Mouse (Mus musculus) ES-E14 (cell line): ENCODE data around the gene Cdca7l. TPM values are rescaled to one million over a fixed set of nuclear protein-coding genes. Genes with fewer than 3 reads are reported as not detected.

Experiments
- DNase-seq: peaks from one replicate; pipeline ENCODE4 v3.0.0-alpha.2; 2013; ENCODE audit warnings: low read depth, low spot score
- H3K27ac ChIP-seq: 2 replicates; pipeline ENCODE4 v1.5.1; 2012; ENCODE audit warnings: low read depth, mild to moderate bottlenecking, low read length, moderate library complexity, mixed read lengths; ENCODE audit not compliant: poor library complexity, insufficient read depth, severe bottlenecking
- H3K36me3 ChIP-seq: 2 replicates; pipeline ENCODE4 v1.6.1; 2012; ENCODE audit warnings: mild to moderate bottlenecking, low read length, moderate library complexity, mixed read lengths; ENCODE audit not compliant: control insufficient read depth, poor library complexity, insufficient read depth, severe bottlenecking
- H3K4me1 ChIP-seq, 2 experiments: fragments of 150-350 bp in 1 of 2; sonication (generic) in 1 of 2; 2 replicates each; pipeline ENCODE4 v1.6.1; 2012; ENCODE audit warnings: low read length in 2 of 2, mild to moderate bottlenecking in 1 of 2, mixed read lengths in 1 of 2; ENCODE audit not compliant: control insufficient read depth in 2 of 2, insufficient read depth in 2 of 2, poor library complexity in 1 of 2
- H3K4me3 ChIP-seq, 2 experiments: fragments of 150-350 bp in 1 of 2; sonication (generic) in 1 of 2; 2 replicates each; pipeline ENCODE4 v1.5.1; 2012; ENCODE audit warnings: low read length in 2 of 2, low read depth in 1 of 2, mild to moderate bottlenecking in 1 of 2, mixed read lengths in 1 of 2; ENCODE audit not compliant: insufficient read depth in 1 of 2, poor library complexity in 1 of 2, severe bottlenecking in 1 of 2
- H3K9ac ChIP-seq: 2 replicates; pipeline ENCODE4 v1.6.1; 2012; ENCODE audit warnings: low read depth, mild to moderate bottlenecking, low read length, mixed read lengths; ENCODE audit not compliant: poor library complexity, insufficient read depth, severe bottlenecking
- H3K9me3 ChIP-seq: fragments of 150-350 bp; sonication (generic); 2 replicates; pipeline ENCODE4 v1.6.1; 2012; ENCODE audit warnings: low read depth, mild to moderate bottlenecking, low read length; ENCODE audit not compliant: control insufficient read depth, insufficient read depth
- CHD2 ChIP-seq: IDR thresholded peaks from 2 replicates; pipeline ENCODE4 v1.6.1; 2014; ENCODE audit warnings: mild to moderate bottlenecking, low read depth, low read length, inconsistent platforms
- HCFC1 ChIP-seq: IDR thresholded peaks from 2 replicates; pipeline ENCODE4 v1.6.1; 2012; ENCODE audit warnings: low read length, inconsistent platforms, borderline replicate concordance; ENCODE audit not compliant: insufficient read depth
- MAFK ChIP-seq: IDR thresholded peaks from 2 replicates; pipeline ENCODE4 v1.6.1; 2014; ENCODE audit warnings: mild to moderate bottlenecking, low read depth, low read length, inconsistent platforms; ENCODE audit not compliant: insufficient read depth
- ZC3H11A ChIP-seq: IDR thresholded peaks from 2 replicates; pipeline ENCODE4 v1.6.1; 2012; ENCODE audit warnings: low read depth, mild to moderate bottlenecking, inconsistent platforms, low read length, borderline replicate concordance
- ZNF384 ChIP-seq: IDR thresholded peaks from 2 replicates; pipeline ENCODE4 v1.6.1; 2012; ENCODE audit warnings: low read depth, low read length, inconsistent platforms
- in situ Hi-C, 2 experiments: fragments of 600-800 bp; cut with MboI; formaldehyde crosslinking; loops; one replicate each; pipeline ENCODE4 v1.15.1; 2025; ENCODE audit warnings: low sequenced_read_pairs in 2 of 2, inconsistent platforms in 1 of 2; ENCODE audit not compliant: unreplicated experiment in 2 of 2
- total RNA-seq: library from RNA; depleted of rRNA; stranded (reverse); fragments of 300-350 nt; gene quantifications from 2 replicates; pipeline ENCODE4 v1.2.3, GENCODE M21; 2012

The Cdca7l gene
- total RNA-seq, 1 experiment = 20.5 TPM

GRCm38 (mm10) chr12:117915826-117916588 lies 111.9 kb downstream of the Cdca7l start:
- in situ Hi-C loops = no loop called here
- no peak for TF ChIP-seq ZC3H11A
- no peak for TF ChIP-seq ZNF384
- no peak for TF ChIP-seq MAFK
- TF ChIP-seq CHD2 = no peak
- TF ChIP-seq HCFC1 = no peak
- no peaks in the 10 kb centered on the region for H3K9me3 ChIP-seq
- DNase-seq = no peak
- no peaks in the 10 kb centered on the region for H3K36me3 ChIP-seq
- no peak overlapping the region for H3K9ac ChIP-seq
- H3K4me3 ChIP-seq = no peak overlapping the region
- peaks cover 6 to 12% of the 10 kb centered on the region in 2 experiments; a peak in 2 of 4 replicates for H3K4me1 ChIP-seq
- H3K27ac ChIP-seq = no peak overlapping the region
